Mouse (Mus musculus) neural tube, embryonic 12.5 days (tissue): ENCODE data around the gene Psmg4. TPM values are rescaled to one million over a fixed set of nuclear protein-coding genes. Genes with fewer than 3 reads are reported as not detected.

Source experiments
- ATAC-seq: fragments of 200-750 bp; cut with Nextera tagmentation; 2 replicates; pipeline ENCODE4 v1.8.0; 2017; ENCODE audit warnings: low read depth, mild to moderate bottlenecking, moderate TSS enrichment, moderate library complexity; ENCODE audit not compliant: low FRiP score
- H3K27ac ChIP-seq: fragments of 300-500 bp; sonication (generic); 2 replicates; pipeline ENCODE4 v1.5.1; 2016
- H3K27me3 ChIP-seq: fragments of 300-500 bp; sonication (generic); replicated peaks from 2 replicates; pipeline ENCODE4 v1.6.1; 2016; ENCODE audit warnings: mild to moderate bottlenecking
- H3K36me3 ChIP-seq: fragments of 300-500 bp; sonication (generic); 2 replicates; pipeline ENCODE4 v1.6.1; 2016; ENCODE audit warnings: mild to moderate bottlenecking
- H3K4me1 ChIP-seq: fragments of 300-500 bp; sonication (generic); 2 replicates; pipeline ENCODE4 v1.6.1; 2016
- H3K4me2 ChIP-seq: fragments of 300-500 bp; sonication (generic); replicated peaks from 2 replicates; pipeline ENCODE4 v1.6.1; 2016; ENCODE audit warnings: mild to moderate bottlenecking
- H3K4me3 ChIP-seq: fragments of 300-500 bp; sonication (generic); 2 replicates; pipeline ENCODE4 v1.5.1; 2016
- H3K9ac ChIP-seq: fragments of 300-500 bp; sonication (generic); 2 replicates; pipeline ENCODE4 v1.6.1; 2016; ENCODE audit warnings: mild to moderate bottlenecking
- H3K9me3 ChIP-seq: fragments of 300-500 bp; sonication (generic); 2 replicates; pipeline ENCODE4 v1.6.1; 2016; ENCODE audit warnings: mild to moderate bottlenecking
- WGBS: fragments of 180-500 bp; shearing (Covaris S2); methylation state at CpG from one replicate; pipeline ENCODE4 v1.1.7; 2016; 5-methylcytosine and 5-hydroxymethylcytosine counted together
- polyA plus RNA-seq: library from polyadenylated mRNA; unstranded; fragments of >200 nt; fragmentation: Nextera tagmentation; extraction: Ambion mirVana; gene quantifications from 2 replicates; pipeline ENCODE4 v1.2.1, GENCODE M21; 2016

The Psmg4 gene
- polyA plus RNA-seq, result 96.9 and 101 TPM in 2 replicates

GRCm38 (mm10) chr13:34162491-34163303, at the start of gene Psmg4:
TSS of gene Psmg4 (plus strand) at chr13:34162964.
- peak; percentile 95 for ATAC-seq
- H3K4me3 ChIP-seq, result peak within 1 kb of the TSS; percentile 61
- WGBS, result 2% methylated on average over 44 of the region's 44 CpGs
- H3K27me3 ChIP-seq, result no peaks in the 10 kb centered on the region
- H3K4me2 ChIP-seq, result peak within 1 kb of the TSS; percentile 71
- H3K27ac ChIP-seq, result peak within 1 kb of the TSS; percentile 75
- 0 out of 2 replicates have a peak, but pooled peaks cover 4% of the 10 kb centered on the region for H3K9me3 ChIP-seq
- H3K36me3 ChIP-seq, result peaks cover 10% of the 10 kb centered on the region
- peak within 1 kb of the TSS; percentile 64 for H3K9ac ChIP-seq
- H3K4me1 ChIP-seq, result peaks cover 4% of the 10 kb centered on the region

- Histone ChIP-seq H3K36me3 (no peaks in the 10 kb centered on the region), H3K9me3 (no peaks in the 10 kb centered on the region), H3K9ac (no peak overlapping the region), H3K4me2 (no peak overlapping the region), H3K4me3 (no peak overlapping the region), H3K27me3 (no peaks in the 10 kb centered on the region), H3K27ac (no peak overlapping the region), H3K4me1 (no peaks in the 10 kb centered on the region)
- no peak for ATAC-seq
- 90% methylated on average over 3 of the region's 3 CpGs for WGBS
Observed at GRCm38 (mm10) chr13:34113086-34113485, 49.7 kb upstream of the Psmg4 start.

GRCm38 (mm10) chr13:34114654-34115053, 48.1 kb upstream of the Psmg4 start:
- Histone ChIP-seq H3K9me3 (no peaks in the 10 kb centered on the region), H3K9ac (no peak overlapping the region), H3K4me2 (no peak overlapping the region), H3K27me3 (no peaks in the 10 kb centered on the region), H3K4me3 (no peak overlapping the region), H3K36me3 (no peaks in the 10 kb centered on the region), H3K27ac (no peak overlapping the region), H3K4me1 (no peaks in the 10 kb centered on the region)
- WGBS, result 76% methylated on average over 4 of the region's 4 CpGs
- ATAC-seq, result no peak

- Histone ChIP-seq H3K4me1 (no peaks in the 10 kb centered on the region), H3K27me3 (no peaks in the 10 kb centered on the region), H3K9ac (no peak overlapping the region), H3K4me3 (no peak overlapping the region), H3K27ac (no peak overlapping the region), H3K36me3 (0 out of 2 replicates have a peak, but pooled peaks cover 3% of the 10 kb centered on the region), H3K4me2 (no peak overlapping the region), H3K9me3 (no peaks in the 10 kb centered on the region)
- no peak for ATAC-seq
- 85% methylated on average over 6 of the region's 6 CpGs for WGBS
Observed at GRCm38 (mm10) chr13:34116508-34116907, 46.3 kb upstream of the Psmg4 start.

- Histone ChIP-seq H3K4me1 (0 out of 2 replicates have a peak, but pooled peaks cover 7% of the 10 kb centered on the region), H3K9me3 (no peaks in the 10 kb centered on the region), H3K4me3 (no peak overlapping the region), H3K27me3 (no peaks in the 10 kb centered on the region), H3K36me3 (peaks cover 15% of the 10 kb centered on the region), H3K4me2 (no peak overlapping the region), H3K9ac (no peak overlapping the region), H3K27ac (no peak overlapping the region)
- ATAC-seq, result no peak
- 79% methylated on average over 4 of the region's 4 CpGs for WGBS
Observed at GRCm38 (mm10) chr13:34118816-34119215, 43.9 kb upstream of the Psmg4 start.

- Histone ChIP-seq H3K9me3 (no peaks in the 10 kb centered on the region), H3K4me1 (peaks cover 13% of the 10 kb centered on the region), H3K4me2 (no peak overlapping the region), H3K27ac (no peak overlapping the region), H3K36me3 (peaks cover 19% of the 10 kb centered on the region), H3K27me3 (no peaks in the 10 kb centered on the region), H3K4me3 (no peak overlapping the region), H3K9ac (no peak overlapping the region)
- ATAC-seq, result no peak
- 82% methylated on average over 4 of the region's 4 CpGs for WGBS
Observed at GRCm38 (mm10) chr13:34119406-34119805, 43.4 kb upstream of the Psmg4 start.

- Histone ChIP-seq H3K9ac (no peak overlapping the region), H3K4me1 (peaks cover 23% of the 10 kb centered on the region), H3K4me3 (no peak overlapping the region), H3K27ac (no peak overlapping the region), H3K4me2 (no peak overlapping the region), H3K9me3 (no peaks in the 10 kb centered on the region), H3K27me3 (no peaks in the 10 kb centered on the region), H3K36me3 (peaks cover 25% of the 10 kb centered on the region)
- no peak for ATAC-seq
- WGBS, result 99% methylated on average over 2 of the region's 2 CpGs
Observed at GRCm38 (mm10) chr13:34120536-34120935, 42.2 kb upstream of the Psmg4 start.

- H3K27me3 ChIP-seq, result no peaks in the 10 kb centered on the region
- H3K9ac ChIP-seq, result peak overlapping the region; percentile 51; the same call in 1 of the 2 replicates
- H3K4me1 ChIP-seq, result peaks cover 27% of the 10 kb centered on the region
- no peak overlapping the region for H3K27ac ChIP-seq
- no peaks in the 10 kb centered on the region for H3K9me3 ChIP-seq
- H3K4me2 ChIP-seq, result peak overlapping the region; percentile 84
- no peak for ATAC-seq
- H3K4me3 ChIP-seq, result peak overlapping the region; percentile 40
- peaks cover 42% of the 10 kb centered on the region for H3K36me3 ChIP-seq
- WGBS, result 62% methylated on average over 4 of the region's 4 CpGs
Observed at GRCm38 (mm10) chr13:34125711-34126110, 37.1 kb upstream of the Psmg4 start.

- 0 out of 2 replicates have a peak overlapping the region, but pooled peaks have one; percentile 99 for H3K27ac ChIP-seq
- H3K4me3 ChIP-seq, result peak overlapping the region; percentile 79
- H3K4me2 ChIP-seq, result peak overlapping the region; percentile 81
- H3K4me1 ChIP-seq, result peaks cover 30% of the 10 kb centered on the region
- H3K27me3 ChIP-seq, result no peaks in the 10 kb centered on the region
- peak overlapping the region; percentile 91 for H3K9ac ChIP-seq
- peaks cover 31% of the 10 kb centered on the region for H3K36me3 ChIP-seq
- ATAC-seq, result no peak
- WGBS, result 46% methylated on average over 9 of the region's 9 CpGs
- no peaks in the 10 kb centered on the region for H3K9me3 ChIP-seq
Observed at GRCm38 (mm10) chr13:34128276-34129114, 34.3 kb upstream of the Psmg4 start.

GRCm38 (mm10) chr13:34129485-34130225, 33.1 kb upstream of the Psmg4 start:
- WGBS, result under 1% methylated on average over 31 of the region's 31 CpGs
- peak; percentile 26 for ATAC-seq
- H3K4me2 ChIP-seq, result peak overlapping the region; percentile 81
- peaks cover 24% of the 10 kb centered on the region for H3K36me3 ChIP-seq
- no peaks in the 10 kb centered on the region for H3K9me3 ChIP-seq
- H3K9ac ChIP-seq, result peak overlapping the region; percentile 91
- H3K4me1 ChIP-seq, result peaks cover 23% of the 10 kb centered on the region
- peak overlapping the region; percentile 99 for H3K27ac ChIP-seq
- H3K27me3 ChIP-seq, result no peaks in the 10 kb centered on the region
- peak overlapping the region; percentile 79 for H3K4me3 ChIP-seq

- WGBS, result under 1% methylated on average over 26 of the region's 26 CpGs
- peaks cover 18% of the 10 kb centered on the region for H3K4me1 ChIP-seq
- peak within 1 kb of the TSS; percentile 91 for H3K9ac ChIP-seq
- peak within 1 kb of the TSS; percentile 81 for H3K4me2 ChIP-seq
- H3K4me3 ChIP-seq, result peak within 1 kb of the TSS; percentile 79
- peak within 1 kb of the TSS; percentile 99 for H3K27ac ChIP-seq
- no peaks in the 10 kb centered on the region for H3K9me3 ChIP-seq
- ATAC-seq, result peak; percentile 92
- no peaks in the 10 kb centered on the region for H3K27me3 ChIP-seq
- peaks cover 20% of the 10 kb centered on the region for H3K36me3 ChIP-seq
Observed at GRCm38 (mm10) chr13:34130226-34130731, 32.5 kb upstream of the Psmg4 start, which contains the start of gene Tubb2b. TSS of gene Tubb2b (minus strand) at chr13:34130466.
